Mouse (Mus musculus) neural tube, embryonic 14.5 days (tissue): Measurements from ENCODE around the gene Lmntd2. TPM values are rescaled to one million over a fixed set of nuclear protein-coding genes. Genes with fewer than 3 reads are reported as not detected.
"Not testable (repeated sequence)": the region's sequence is repeated elsewhere in the genome, so short reads cannot be mapped to it uniquely, and the experiment has no call there.

Experiments
- ATAC-seq: fragments of 200-750 bp; cut with Nextera tagmentation; 2 replicates; pipeline ENCODE4 v1.8.0; 2017; ENCODE audit warnings: low read depth, mild to moderate bottlenecking, moderate TSS enrichment, moderate library complexity
- H3K27ac ChIP-seq: fragments of 300-500 bp; sonication (generic); 2 replicates; pipeline ENCODE4 v1.5.1; 2014; ENCODE audit warnings: low read depth, mild to moderate bottlenecking, control low read depth, low read length, moderate library complexity, mixed read lengths
- H3K27me3 ChIP-seq: fragments of 300-500 bp; sonication (generic); 2 replicates; pipeline ENCODE4 v1.6.1; 2014; ENCODE audit warnings: low read length; ENCODE audit not compliant: control insufficient read depth, insufficient read depth
- H3K36me3 ChIP-seq: fragments of 300-500 bp; sonication (generic); 2 replicates; pipeline ENCODE4 v1.6.1; 2014; ENCODE audit warnings: low read length, mixed read lengths; ENCODE audit not compliant: control insufficient read depth, insufficient read depth
- H3K4me1 ChIP-seq: fragments of 300-500 bp; sonication (generic); 2 replicates; pipeline ENCODE4 v1.6.1; 2014; ENCODE audit warnings: low read length; ENCODE audit not compliant: control insufficient read depth, insufficient read depth
- H3K4me2 ChIP-seq: fragments of 300-500 bp; sonication (generic); 2 replicates; pipeline ENCODE4 v1.6.1; 2014; ENCODE audit warnings: mild to moderate bottlenecking, low read depth, low read length, control low read depth
- H3K4me3 ChIP-seq: fragments of 300-500 bp; sonication (generic); 2 replicates; pipeline ENCODE4 v1.5.1; 2014; ENCODE audit warnings: low read depth, low read length, control low read depth, mixed read lengths
- H3K9ac ChIP-seq: fragments of 300-500 bp; sonication (generic); replicated peaks from 2 replicates; pipeline ENCODE4 v1.6.1; 2014; ENCODE audit warnings: low read depth, mild to moderate bottlenecking, control low read depth, low read length, mixed read lengths
- H3K9me3 ChIP-seq: fragments of 300-500 bp; sonication (generic); 2 replicates; pipeline ENCODE4 v1.6.1; 2016; ENCODE audit warnings: low read length; ENCODE audit not compliant: control insufficient read depth
- WGBS: fragments of 180-500 bp; shearing (Covaris S2); extraction: QIAGEN DNeasy Blood & Tissue Kit; methylation state at CpG from one replicate; pipeline ENCODE4 v1.1.7; 2014; 5-methylcytosine and 5-hydroxymethylcytosine counted together
- polyA plus RNA-seq: library from polyadenylated mRNA; unstranded; fragments of >200 nt; fragmentation: Nextera tagmentation; extraction: Ambion mirVana; gene quantifications from 2 replicates; pipeline ENCODE4 v1.2.1, GENCODE M21; 2014

The Lmntd2 gene
- 0.21 and 0.45 TPM in 2 replicates for polyA plus RNA-seq

GRCm38 (mm10) chr7:141213605-141214235, at the start of gene Lmntd2:
Lmntd2 (minus strand) TSS chr7:141214080.
- Histone ChIP-seq H3K36me3 (no peaks in the 10 kb centered on the region), H3K27me3 (no peaks in the 10 kb centered on the region), H3K4me1 (peaks cover 14% of the 10 kb centered on the region), H3K4me2 (peak within 1 kb of the TSS; percentile 91), H3K4me3 (peak within 1 kb of the TSS; percentile 67), H3K9ac (peak within 1 kb of the TSS; percentile 56; the same call in 1 of the 2 replicates), H3K9me3 (no peaks in the 10 kb centered on the region), H3K27ac (peak within 1 kb of the TSS; percentile 65)
- WGBS, result 97% methylated on average over 11 of the region's 11 CpGs
- ATAC-seq, result no peak

- no peak for ATAC-seq
- Histone ChIP-seq H3K9me3 (no peaks in the 10 kb centered on the region), H3K4me3 (no peak overlapping the region), H3K36me3 (peaks cover 52% of the 10 kb centered on the region), H3K9ac (no peak overlapping the region), H3K4me1 (no peaks in the 10 kb centered on the region), H3K27ac (no peak overlapping the region), H3K27me3 (no peaks in the 10 kb centered on the region), H3K4me2 (no peak overlapping the region)
- 93% methylated on average over 13 of the region's 13 CpGs for WGBS
These were observed 49.8 kb upstream of the Lmntd2 start for GRCm38 (mm10) chr7:141263640-141264039.

GRCm38 (mm10) chr7:141261480-141261879, 47.6 kb upstream of the Lmntd2 start:
- Histone ChIP-seq H3K27me3 (no peaks in the 10 kb centered on the region), H3K4me2 (no peak overlapping the region), H3K36me3 (peaks cover 74% of the 10 kb centered on the region), H3K9ac (no peak overlapping the region), H3K4me1 (no peaks in the 10 kb centered on the region), H3K4me3 (no peak overlapping the region), H3K27ac (no peak overlapping the region), H3K9me3 (no peaks in the 10 kb centered on the region)
- no peak for ATAC-seq
- WGBS, result 94% methylated on average over 3 of the region's 3 CpGs

- no peak overlapping the region for H3K27ac ChIP-seq
- H3K4me2 ChIP-seq, result no peak overlapping the region
- H3K9ac ChIP-seq, result no peak overlapping the region
- WGBS, result 94% methylated on average over 10 of the region's 10 CpGs
- H3K4me1 ChIP-seq, result no peaks in the 10 kb centered on the region
- H3K36me3 ChIP-seq, result peaks cover 70% of the 10 kb centered on the region
- H3K4me3 ChIP-seq, result no peak overlapping the region
- no peaks in the 10 kb centered on the region for H3K27me3 ChIP-seq
- no peak for ATAC-seq
- H3K9me3 ChIP-seq, result no peaks in the 10 kb centered on the region
These were observed 42.3 kb upstream of the Lmntd2 start for GRCm38 (mm10) chr7:141256159-141256558.

GRCm38 (mm10) chr7:141250486-141250885, 36.6 kb upstream of the Lmntd2 start:
- not testable (repeated sequence) for H3K4me3 ChIP-seq, H3K27ac ChIP-seq, H3K4me1 ChIP-seq, ATAC-seq, H3K9me3 ChIP-seq, H3K9ac ChIP-seq, H3K27me3 ChIP-seq, H3K4me2 ChIP-seq
- H3K36me3 ChIP-seq, result peaks cover 36% of the 10 kb centered on the region
- WGBS, result 91% methylated on average over 4 of the region's 4 CpGs

- Histone ChIP-seq H3K4me3 (no peak overlapping the region), H3K9ac (no peak overlapping the region), H3K27ac (no peak overlapping the region), H3K36me3 (peaks cover 39% of the 10 kb centered on the region), H3K4me2 (no peak overlapping the region), H3K27me3 (peaks cover 5% of the 10 kb centered on the region; the same call in 1 of the 2 replicates), H3K4me1 (peaks cover 15% of the 10 kb centered on the region), H3K9me3 (no peaks in the 10 kb centered on the region)
- WGBS, result 92% methylated on average over 10 of the region's 10 CpGs
- no peak for ATAC-seq
These were observed 17.7 kb upstream of the Lmntd2 start for GRCm38 (mm10) chr7:141231551-141231950.

- Histone ChIP-seq H3K27me3 (peaks cover 5% of the 10 kb centered on the region; the same call in 1 of the 2 replicates), H3K9ac (no peak overlapping the region), H3K4me1 (peaks cover 15% of the 10 kb centered on the region), H3K9me3 (no peaks in the 10 kb centered on the region), H3K27ac (no peak overlapping the region), H3K36me3 (peaks cover 36% of the 10 kb centered on the region), H3K4me3 (no peak overlapping the region), H3K4me2 (no peak overlapping the region)
- ATAC-seq, result no peak
- 94% methylated on average over 3 of the region's 3 CpGs for WGBS
These were observed 17.2 kb upstream of the Lmntd2 start for GRCm38 (mm10) chr7:141231111-141231510.

GRCm38 (mm10) chr7:141230570-141230969, 16.7 kb upstream of the Lmntd2 start:
- peaks cover 5% of the 10 kb centered on the region; the same call in 1 of the 2 replicates for H3K27me3 ChIP-seq
- H3K4me1 ChIP-seq, result peaks cover 15% of the 10 kb centered on the region
- WGBS, result 97% methylated on average over 4 of the region's 4 CpGs
- no peak for ATAC-seq
- no peak overlapping the region for H3K4me3 ChIP-seq
- no peak overlapping the region for H3K27ac ChIP-seq
- peaks cover 33% of the 10 kb centered on the region for H3K36me3 ChIP-seq
- no peak overlapping the region for H3K4me2 ChIP-seq
- no peak overlapping the region for H3K9ac ChIP-seq
- no peaks in the 10 kb centered on the region for H3K9me3 ChIP-seq

- H3K4me2 ChIP-seq, result peak overlapping the region; percentile 94
- no peaks in the 10 kb centered on the region for H3K9me3 ChIP-seq
- ATAC-seq, result no peak
- H3K36me3 ChIP-seq, result peaks cover 25% of the 10 kb centered on the region
- peaks cover 5% of the 10 kb centered on the region; the same call in 1 of the 2 replicates for H3K27me3 ChIP-seq
- H3K9ac ChIP-seq, result peak overlapping the region; percentile 93
- peak overlapping the region; percentile 99 for H3K4me3 ChIP-seq
- peaks cover 15% of the 10 kb centered on the region for H3K4me1 ChIP-seq
- 67% methylated on average over 6 of the region's 6 CpGs for WGBS
- H3K27ac ChIP-seq, result no peak overlapping the region
These were observed 15.8 kb upstream of the Lmntd2 start for GRCm38 (mm10) chr7:141229702-141230101.
